Mouse (Mus musculus) hindbrain, embryonic 10.5 days (tissue): ENCODE measurements around the gene Rab12. TPM values are rescaled to one million over a fixed set of nuclear protein-coding genes. Genes with fewer than 3 reads are reported as not detected.

ENCODE experiments used
- DNase-seq: peaks from one replicate; pipeline ENCODE4 v3.0.0-alpha.2; 2017; ENCODE audit warnings: low spot score
- H3K27ac ChIP-seq: fragments of 300-500 bp; sonication (generic); 2 replicates; pipeline ENCODE4 v1.5.1; 2016; ENCODE audit warnings: mild to moderate bottlenecking, moderate library complexity
- H3K27me3 ChIP-seq: fragments of 300-500 bp; sonication (generic); 2 replicates; pipeline ENCODE4 v1.6.1; 2016; ENCODE audit warnings: mild to moderate bottlenecking; ENCODE audit not compliant: poor library complexity, insufficient read depth, severe bottlenecking
- H3K36me3 ChIP-seq: fragments of 300-500 bp; sonication (generic); 2 replicates; pipeline ENCODE4 v1.6.1; 2016; ENCODE audit warnings: mild to moderate bottlenecking, moderate library complexity
- H3K4me1 ChIP-seq: fragments of 300-500 bp; sonication (generic); replicated peaks from 2 replicates; pipeline ENCODE4 v1.6.1; 2016; ENCODE audit warnings: mild to moderate bottlenecking
- H3K4me3 ChIP-seq: fragments of 300-500 bp; sonication (generic); 2 replicates; pipeline ENCODE4 v1.5.1; 2016; ENCODE audit warnings: mild to moderate bottlenecking, moderate library complexity
- H3K9me3 ChIP-seq: fragments of 300-500 bp; sonication (generic); 2 replicates; pipeline ENCODE4 v1.6.1; 2016; ENCODE audit warnings: mild to moderate bottlenecking, moderate library complexity
- WGBS: fragments of 180-500 bp; shearing (Covaris S2); methylation state at CpG from one replicate; pipeline ENCODE4 v1.1.7; 2016; 5-methylcytosine and 5-hydroxymethylcytosine counted together
- polyA plus RNA-seq: library from polyadenylated mRNA; unstranded; fragments of >200 nt; fragmentation: Nextera tagmentation; extraction: Ambion mirVana; gene quantifications from 2 replicates; pipeline ENCODE4 v1.2.1, GENCODE M21; 2016

Rab12 gene
- polyA plus RNA-seq, 1 experiment from 2014 or later = 29.3 TPM

DNA sequence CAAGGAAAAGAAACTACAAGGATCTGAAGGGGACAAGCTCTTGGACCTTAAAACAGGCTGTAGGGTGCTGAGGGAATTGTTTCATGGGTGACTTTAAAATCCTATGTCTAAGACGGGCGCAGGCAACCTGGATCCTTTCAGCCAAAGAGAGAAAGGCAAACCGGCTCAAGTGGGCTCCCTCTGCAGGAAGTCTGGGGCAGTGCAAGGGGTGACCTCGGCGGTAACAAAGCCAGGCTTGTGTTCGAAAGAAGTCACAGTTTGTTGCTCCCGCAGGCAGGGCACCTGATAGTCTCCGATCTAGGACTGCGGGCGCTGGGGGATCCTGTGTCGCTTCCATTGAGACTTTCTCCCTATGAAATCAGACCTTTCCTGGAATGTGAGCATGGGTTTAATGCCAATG lies 33.8 kb downstream of the Rab12 start:
- 7% methylated on average over 11 of the region's 11 CpGs for WGBS

DNA sequence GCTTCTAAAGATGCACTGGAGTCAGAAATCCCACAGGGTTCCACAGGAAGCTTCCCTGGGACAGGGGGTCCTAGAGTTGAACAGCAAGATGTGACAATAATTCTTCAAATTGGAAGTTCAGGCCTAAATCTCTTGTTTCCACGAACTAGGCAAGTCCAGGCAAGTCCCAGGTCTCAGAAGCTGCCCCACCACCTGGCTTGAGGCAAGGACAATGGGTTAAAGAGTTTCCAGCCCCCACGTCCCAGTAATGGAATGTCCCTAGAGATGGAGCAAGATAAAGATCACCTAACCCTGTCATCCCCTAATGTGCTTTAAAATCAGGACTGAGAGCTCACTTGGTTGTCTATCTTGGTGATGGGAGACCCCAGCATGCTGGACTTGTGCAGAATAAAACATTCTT lies 34.6 kb downstream of the Rab12 start:
- H3K4me3 ChIP-seq = no peak overlapping the region
- H3K36me3 ChIP-seq = no peaks in the 10 kb centered on the region
- peaks cover 45% of the 10 kb centered on the region for H3K4me1 ChIP-seq
- no peak for DNase-seq
- 57% methylated on average over 2 of the region's 2 CpGs for WGBS
- H3K27me3 ChIP-seq = peaks cover 3% of the 10 kb centered on the region; the same call in 1 of the 2 replicates
- H3K9me3 ChIP-seq = no peaks in the 10 kb centered on the region
- H3K27ac ChIP-seq = peak overlapping the region; percentile 66

More for the DNA sequence above, 33.8 kb downstream of the Rab12 start:
- peaks cover 37% of the 10 kb centered on the region for H3K4me1 ChIP-seq
- no peaks in the 10 kb centered on the region for H3K36me3 ChIP-seq
- H3K27me3 ChIP-seq = peaks cover 3% of the 10 kb centered on the region; the same call in 1 of the 2 replicates
- no peak overlapping the region for H3K4me3 ChIP-seq
- H3K27ac ChIP-seq = peak overlapping the region; percentile 80
- no peaks in the 10 kb centered on the region for H3K9me3 ChIP-seq
- DNase-seq = peak; percentile 88

- WGBS = 62% methylated on average over 9 of the region's 9 CpGs
- Histone ChIP-seq H3K9me3 (no peaks in the 10 kb centered on the region), H3K27ac (peak overlapping the region; percentile 66), H3K27me3 (peaks cover 8% of the 10 kb centered on the region; the same call in 1 of the 2 replicates), H3K4me3 (no peak overlapping the region), H3K4me1 (peaks cover 56% of the 10 kb centered on the region), H3K36me3 (no peaks in the 10 kb centered on the region)
- DNase-seq = no peak
Observed at GRCm38 (mm10) chr17:66483651-66484454, 35.7 kb downstream of the Rab12 start.

DNA sequence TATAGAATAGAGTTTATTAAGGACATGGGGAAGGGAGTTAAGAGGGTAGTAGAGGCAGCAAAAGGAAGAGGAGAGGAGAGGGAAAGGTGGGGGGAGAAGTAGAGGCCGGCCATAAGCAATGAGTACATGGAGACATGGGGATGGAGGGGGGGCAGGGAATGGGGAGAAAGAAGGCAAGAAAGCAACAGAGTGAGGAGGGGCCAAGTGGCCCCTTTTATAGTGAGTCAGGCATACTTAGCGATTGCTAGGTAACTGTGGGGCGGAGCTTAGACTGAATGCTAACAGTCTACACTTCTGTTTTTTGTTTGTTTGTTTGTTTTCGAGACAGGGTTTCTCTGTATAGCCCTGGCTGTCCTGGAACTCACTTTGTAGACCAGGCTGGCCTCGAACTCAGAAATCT lies 38.2 kb downstream of the Rab12 start:
- Histone ChIP-seq H3K4me3 (no peak overlapping the region), H3K27me3 (peaks cover 15% of the 10 kb centered on the region; the same call in 1 of the 2 replicates), H3K9me3 (no peaks in the 10 kb centered on the region), H3K36me3 (no peaks in the 10 kb centered on the region), H3K27ac (peak overlapping the region; percentile 95), H3K4me1 (peaks cover 64% of the 10 kb centered on the region)
- DNase-seq = no peak
- WGBS = 73% methylated on average over 5 of the region's 5 CpGs

GRCm38 (mm10) chr17:66480491-66481278 lies 38.8 kb downstream of the Rab12 start:
- H3K4me3 ChIP-seq = peak overlapping the region; percentile 44
- H3K4me1 ChIP-seq = peaks cover 58% of the 10 kb centered on the region
- no peaks in the 10 kb centered on the region for H3K36me3 ChIP-seq
- H3K27me3 ChIP-seq = peaks cover 15% of the 10 kb centered on the region; the same call in 1 of the 2 replicates
- peak overlapping the region; percentile 95 for H3K27ac ChIP-seq
- peak; percentile 15 for DNase-seq
- no peaks in the 10 kb centered on the region for H3K9me3 ChIP-seq
- WGBS = 17% methylated on average over 17 of the region's 17 CpGs

- WGBS = 2% methylated on average over 21 of the region's 21 CpGs
- H3K27ac ChIP-seq = peak overlapping the region; percentile 95
- peaks cover 54% of the 10 kb centered on the region for H3K4me1 ChIP-seq
- H3K9me3 ChIP-seq = peaks cover under 1% of the 10 kb centered on the region; the same call in 1 of the 2 replicates
- H3K4me3 ChIP-seq = peak overlapping the region; percentile 44
- no peaks in the 10 kb centered on the region for H3K36me3 ChIP-seq
- peak; percentile 89 for DNase-seq
- peaks cover 15% of the 10 kb centered on the region; the same call in 1 of the 2 replicates for H3K27me3 ChIP-seq
Observed at GRCm38 (mm10) chr17:66479813-66480490, 39.6 kb downstream of the Rab12 start.

DNA sequence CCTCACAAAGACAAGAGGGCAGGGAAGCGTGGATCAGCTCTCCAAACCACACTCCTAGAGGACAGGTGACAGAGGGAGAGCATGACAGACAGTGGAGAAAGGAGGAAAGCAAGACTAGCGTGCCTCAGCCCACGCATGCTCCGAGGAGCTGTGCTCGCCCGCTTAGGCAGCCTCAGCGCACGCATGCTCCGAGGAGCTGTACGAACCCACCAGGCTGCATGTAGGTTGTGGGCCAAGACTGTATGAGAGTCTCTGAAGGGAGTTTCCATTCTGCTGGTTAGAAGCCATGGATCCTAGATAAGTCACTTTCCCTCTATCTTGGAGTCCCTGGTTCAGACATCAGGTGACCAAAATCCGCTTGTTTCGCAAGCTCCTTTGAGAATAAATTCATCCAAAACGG lies 40.2 kb downstream of the Rab12 start:
- Histone ChIP-seq H3K4me1 (peaks cover 48% of the 10 kb centered on the region), H3K4me3 (peak overlapping the region; percentile 44), H3K27ac (peak overlapping the region; percentile 95)

GRCm38 (mm10) chr17:66473205-66473604 lies 46.3 kb downstream of the Rab12 start:
- H3K9me3 ChIP-seq = peaks cover 9% of the 10 kb centered on the region
- H3K36me3 ChIP-seq = no peaks in the 10 kb centered on the region
- no peak overlapping the region for H3K4me3 ChIP-seq
- peaks cover 10% of the 10 kb centered on the region for H3K4me1 ChIP-seq
- 84% methylated on average over 1 of the region's 1 CpGs for WGBS
- H3K27ac ChIP-seq = no peak overlapping the region
- no peak for DNase-seq
- peaks cover 1% of the 10 kb centered on the region; the same call in 1 of the 2 replicates for H3K27me3 ChIP-seq

More for the DNA sequence above, 40.2 kb downstream of the Rab12 start:
- H3K36me3 ChIP-seq = no peaks in the 10 kb centered on the region
- 2% methylated on average over 13 of the region's 13 CpGs for WGBS
- DNase-seq = peak; percentile 71
- H3K27me3 ChIP-seq = peaks cover 15% of the 10 kb centered on the region; the same call in 1 of the 2 replicates
- H3K9me3 ChIP-seq = peaks cover 7% of the 10 kb centered on the region

- no peak for DNase-seq
- H3K27me3 ChIP-seq = no peaks in the 10 kb centered on the region
- peaks cover 8% of the 10 kb centered on the region for H3K4me1 ChIP-seq
- WGBS = 83% methylated on average over 5 of the region's 5 CpGs
- H3K4me3 ChIP-seq = no peak overlapping the region
- no peaks in the 10 kb centered on the region for H3K36me3 ChIP-seq
- H3K9me3 ChIP-seq = peaks cover 9% of the 10 kb centered on the region
- no peak overlapping the region for H3K27ac ChIP-seq
Observed at GRCm38 (mm10) chr17:66471775-66472174, 47.8 kb downstream of the Rab12 start.

GRCm38 (mm10) chr17:66471252-66471651 lies 48.3 kb downstream of the Rab12 start:
- Histone ChIP-seq H3K9me3 (peaks cover 9% of the 10 kb centered on the region), H3K36me3 (no peaks in the 10 kb centered on the region), H3K4me3 (no peak overlapping the region), H3K27ac (no peak overlapping the region), H3K27me3 (no peaks in the 10 kb centered on the region), H3K4me1 (peaks cover 8% of the 10 kb centered on the region)
- no peak for DNase-seq
- 88% methylated on average over 4 of the region's 4 CpGs for WGBS

DNA sequence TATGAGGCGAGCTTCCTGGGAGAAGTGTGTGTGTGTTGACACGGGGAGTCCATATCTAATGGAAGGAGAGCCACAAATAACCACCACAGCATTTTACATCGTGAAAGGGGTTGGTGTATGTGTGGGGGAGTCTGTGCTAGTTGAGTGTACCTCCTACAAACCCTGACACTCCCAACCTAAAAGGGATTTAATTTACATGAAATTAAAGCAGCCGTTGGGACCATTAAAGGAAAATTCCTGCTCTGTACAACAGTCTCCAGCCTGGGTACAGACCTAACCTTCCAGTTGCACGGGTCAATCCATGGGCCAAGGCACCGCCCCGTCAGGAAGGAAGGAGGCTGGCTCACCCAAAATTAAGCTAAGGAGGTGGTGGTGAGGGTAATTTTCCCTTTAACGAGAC lies 49.5 kb downstream of the Rab12 start:
- Histone ChIP-seq H3K27ac (peak overlapping the region; percentile 62; the same call in 1 of the 2 replicates), H3K27me3 (no peaks in the 10 kb centered on the region), H3K4me1 (peaks cover 8% of the 10 kb centered on the region), H3K4me3 (no peak overlapping the region), H3K36me3 (no peaks in the 10 kb centered on the region), H3K9me3 (peaks cover 9% of the 10 kb centered on the region)
- DNase-seq = no peak
- 46% methylated on average over 8 of the region's 8 CpGs for WGBS

- Histone ChIP-seq H3K9me3 (no peaks in the 10 kb centered on the region), H3K4me1 (peaks cover 10% of the 10 kb centered on the region), H3K27ac (no peak overlapping the region), H3K36me3 (no peaks in the 10 kb centered on the region), H3K27me3 (no peaks in the 10 kb centered on the region), H3K4me3 (no peak overlapping the region)
- no peak for DNase-seq
- WGBS = 28% methylated on average over 1 of the region's 1 CpGs
Observed at GRCm38 (mm10) chr17:66457278-66457677, 62.3 kb downstream of the Rab12 start.
